Mouse (Mus musculus) lung, postnatal 36 days (tissue): Measurements from ENCODE around the gene Tjap1.
A peak's percentile ranks its signal among the peaks of the same experiment; 100 is the strongest.

Experiments
- DNase-seq: peaks from one replicate; pipeline ENCODE4 v3.0.0; 2022; ENCODE audit warnings: mixed read lengths

Tjap1 gene

GRCm38 (mm10) chr17:46252571-46253451 is 30.0 kb downstream of the Tjap1 start:
- DNase-seq, result peak; percentile 69

- DNase-seq, result no peak
These were observed 31.7 kb downstream of the Tjap1 start for GRCm38 (mm10) chr17:46251174-46251573.

DNA sequence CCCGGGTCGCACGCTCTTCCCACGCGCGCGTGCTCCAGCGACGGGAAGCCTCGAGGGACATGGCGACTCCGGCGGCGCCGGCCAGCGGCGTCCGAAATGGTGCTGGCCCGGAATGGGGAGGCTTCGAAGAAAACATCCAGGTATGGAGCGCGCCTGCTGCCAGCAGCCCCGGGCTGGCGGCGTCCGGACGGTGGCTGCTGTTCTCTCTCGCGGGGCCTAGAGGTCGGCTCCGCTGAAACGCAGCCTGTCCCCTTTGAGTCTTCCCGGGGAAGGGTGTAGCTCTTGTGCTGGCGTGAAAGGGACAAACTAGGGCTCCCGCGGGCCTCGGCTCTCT is 34.7 kb downstream of the Tjap1 start:
- DNase-seq, result no peak

- peak; percentile 97 for DNase-seq
These were observed 35.2 kb downstream of the Tjap1 start, which contains the start of the genes Polr1c and Yipf3 for GRCm38 (mm10) chr17:46247512-46248188. TSS of gene Polr1c (minus strand) at chr17:46248054. TSS of gene Yipf3 (plus strand) at chr17:46248080.

GRCm38 (mm10) chr17:46244579-46244978 is 38.2 kb downstream of the Tjap1 start:
- DNase-seq, result peak; percentile 83

- DNase-seq, result no peak
These were observed 39.2 kb downstream of the Tjap1 start for GRCm38 (mm10) chr17:46243624-46244023.

GRCm38 (mm10) chr17:46242993-46243392 is 39.8 kb downstream of the Tjap1 start:
- peak; percentile 85 for DNase-seq

DNA sequence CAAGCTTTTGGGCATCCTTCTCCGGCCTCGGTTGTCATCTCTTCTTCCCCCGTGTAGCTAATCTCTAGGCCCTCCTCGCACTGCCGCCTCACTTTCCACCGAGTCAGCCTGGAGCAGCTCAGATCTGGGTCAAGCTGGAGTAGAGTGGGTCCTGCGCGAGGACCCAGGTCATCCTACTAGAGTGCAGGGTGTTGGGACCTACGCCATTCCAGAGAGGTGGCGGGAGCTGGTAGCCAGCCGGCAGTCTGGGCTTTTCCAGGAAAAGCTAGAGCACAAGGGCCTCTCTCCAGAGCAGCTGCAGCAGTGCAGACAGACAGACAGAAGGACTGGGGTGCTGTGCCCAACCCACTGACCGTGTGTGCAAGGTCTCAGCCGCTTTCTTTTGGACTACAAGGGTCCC is 40.6 kb downstream of the Tjap1 start:
- DNase-seq, result peak; percentile 39

- peak; percentile 35 for DNase-seq
These were observed 41.4 kb downstream of the Tjap1 start for GRCm38 (mm10) chr17:46241471-46241870.

DNA sequence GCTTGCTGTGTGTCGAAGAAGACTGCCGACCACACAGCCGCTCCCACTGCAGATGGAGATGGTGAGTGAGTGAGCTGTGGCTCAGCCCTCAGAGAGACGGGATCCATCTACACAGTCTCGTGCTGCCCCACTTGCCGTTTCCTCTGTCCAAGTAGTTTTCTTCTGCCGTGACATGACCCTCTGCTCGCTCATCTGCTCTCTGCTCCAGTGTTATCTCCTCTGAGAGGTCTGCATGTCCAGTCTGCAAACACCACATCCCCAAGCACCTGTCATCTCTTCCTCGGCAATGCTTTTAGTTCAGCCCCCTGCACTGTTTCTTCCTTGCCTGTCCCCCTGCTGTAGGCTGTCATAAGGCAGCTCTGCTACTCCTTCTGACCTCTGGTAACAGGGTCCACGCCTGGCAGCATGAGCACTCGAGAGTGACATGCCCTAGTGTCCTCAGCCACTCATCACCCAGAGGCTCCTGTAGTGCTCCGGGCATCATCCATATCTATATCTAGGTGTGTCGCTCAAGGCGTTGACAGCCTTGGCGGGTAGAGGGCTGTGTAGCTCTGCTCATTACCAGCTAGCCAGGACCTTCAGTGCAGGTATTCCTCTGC is 43.2 kb downstream of the Tjap1 start:
- no peak for DNase-seq

GRCm38 (mm10) chr17:46237480-46237879 is 45.3 kb downstream of the Tjap1 start:
- DNase-seq, result no peak

GRCm38 (mm10) chr17:46237079-46237478 is 45.7 kb downstream of the Tjap1 start:
- DNase-seq, result no peak

- no peak for DNase-seq
These were observed 46.8 kb downstream of the Tjap1 start for GRCm38 (mm10) chr17:46236067-46236466.

DNA sequence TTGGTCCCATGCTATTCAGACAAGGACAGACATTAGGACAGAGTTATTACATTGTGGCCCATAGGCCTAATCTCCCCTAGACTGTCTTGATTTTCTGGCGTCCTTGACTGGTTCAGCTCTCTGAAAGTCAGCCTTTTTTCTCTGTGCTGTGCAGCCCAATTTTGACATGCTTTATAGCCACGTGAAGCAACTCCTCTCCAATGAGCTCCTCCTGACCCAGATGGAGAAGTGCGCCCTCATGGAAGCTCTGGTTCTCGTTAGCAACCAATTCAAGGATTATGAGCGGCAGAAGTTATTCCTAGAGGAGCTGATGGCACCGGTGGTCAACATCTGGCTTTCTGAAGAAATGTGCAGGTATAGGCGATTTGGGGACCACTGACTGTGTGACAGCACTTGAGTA is 55.2 kb downstream of the Tjap1 start:
- DNase-seq, result no peak

DNA sequence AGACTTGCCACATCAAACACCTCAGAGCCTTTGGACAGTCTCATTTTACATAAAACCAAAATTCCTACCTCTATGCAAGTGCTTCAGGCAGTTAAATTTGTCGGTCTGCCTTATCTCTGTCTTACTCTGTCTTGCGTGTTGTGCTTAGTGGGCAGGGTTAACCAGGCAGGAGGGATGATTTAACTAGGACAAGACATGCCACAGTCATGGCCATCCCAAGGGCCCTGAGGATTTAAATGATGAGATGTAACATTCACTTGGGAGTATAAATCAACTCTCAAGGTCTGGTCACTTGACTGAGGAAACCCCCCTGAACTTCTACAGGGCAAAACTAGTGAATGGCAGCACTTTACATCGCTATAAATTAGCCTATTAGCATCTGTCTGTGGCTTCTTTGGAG is 61.2 kb downstream of the Tjap1 start:
- no peak for DNase-seq

GRCm38 (mm10) chr17:46210550-46210949 is 72.3 kb downstream of the Tjap1 start:
- DNase-seq, result no peak
